Mouse (Mus musculus) MEL (cell line): ENCODE results near the gene Ccdc116.

ENCODE experiments used
- CTCF ChIP-seq, 3 experiments: IDR thresholded peaks in 2 of 3; conservative IDR thresholded peaks in 1 of 3; 2 replicates each; pipeline ENCODE4 v1.5.1; 2011 to 2012; ENCODE audit warnings: low read length in 3 of 3, low read depth in 2 of 3, mild to moderate bottlenecking in 2 of 3, improper control_type of control experiment in 1 of 3, inconsistent platforms in 1 of 3, mixed read lengths in 1 of 3, moderate library complexity in 1 of 3; ENCODE audit not compliant: control insufficient read depth in 1 of 3, insufficient read depth in 1 of 3, poor library complexity in 1 of 3, severe bottlenecking in 1 of 3
- EP300 ChIP-seq, 2 experiments: IDR thresholded peaks; 2 replicates each; pipeline ENCODE4 v1.6.1; 2011; ENCODE audit warnings: improper control_type of control experiment in 2 of 2, low read length in 2 of 2, low read depth in 1 of 2, mild to moderate bottlenecking in 1 of 2
- ETS1 ChIP-seq: IDR thresholded peaks from 2 replicates; pipeline ENCODE4 v1.6.1; 2012; ENCODE audit warnings: low read depth, mild to moderate bottlenecking, inconsistent platforms, low read length, improper control_type of control experiment, moderate library complexity
- NRF1 ChIP-seq: IDR thresholded peaks from 2 replicates; pipeline ENCODE4 v1.6.1; 2014; ENCODE audit warnings: low read depth, mild to moderate bottlenecking, inconsistent platforms, low read length, improper control_type of control experiment, moderate library complexity; ENCODE audit not compliant: poor library complexity, insufficient read depth, severe bottlenecking
- SMC3 ChIP-seq: IDR thresholded peaks from 2 replicates; pipeline ENCODE4 v1.6.1; 2011; ENCODE audit warnings: low read depth, low read length, improper control_type of control experiment
- ZMIZ1 ChIP-seq: IDR thresholded peaks from 2 replicates; pipeline ENCODE4 v1.6.1; 2012; ENCODE audit warnings: low read depth, mild to moderate bottlenecking, inconsistent platforms, low read length, improper control_type of control experiment, moderate library complexity

DNA sequence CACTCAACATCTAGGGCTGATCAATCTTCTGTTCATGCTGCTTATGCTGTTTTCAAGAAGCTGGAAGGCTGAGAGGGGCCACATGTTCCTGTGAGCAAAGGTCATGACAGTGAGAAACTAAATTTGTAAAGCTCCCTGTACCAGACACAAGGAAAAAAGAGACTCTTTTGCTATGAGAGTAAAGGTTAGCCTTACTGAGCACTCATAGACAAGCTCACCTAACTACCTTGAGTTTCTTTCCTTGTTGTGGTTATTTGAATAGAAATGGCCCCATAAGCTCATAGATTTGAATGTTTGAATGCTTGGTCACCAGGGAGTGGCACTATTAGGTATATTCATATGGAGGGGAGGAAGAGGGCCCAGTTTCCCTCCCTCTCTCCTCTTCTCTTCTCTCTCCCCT lies 20.1 kb upstream of the Ccdc116 start:
- TF ChIP-seq EP300 (IDR thresholded peaks at IDR 0.05; ENCODE audit: low read depth in 1 of 2, low read length in 2 of 2) (no peak), CTCF (IDR thresholded peaks at IDR 0.05 in 2 of 3, conservative IDR thresholded peaks at IDR 0.05 in 1 of 3; ENCODE audit: control insufficient read depth in 1 of 3, insufficient read depth in 1 of 3, low read depth in 2 of 3, low read length in 3 of 3, poor library complexity in 1 of 3, severe bottlenecking in 1 of 3) (no peak), ETS1 (no peak), SMC3 (no peak), NRF1 (no peak), ZMIZ1 (no peak)
